Mouse (Mus musculus) bone marrow macrophage, adult 2 months (primary cell): ENCODE results near the gene Wdfy2.

Source experiments
- CTCF ChIP-seq: IDR thresholded peaks from 2 replicates; pipeline ENCODE4 v1.5.1; 2012; ENCODE audit warnings: low read depth, mild to moderate bottlenecking, low read length, moderate library complexity
- POLR2A ChIP-seq: IDR thresholded peaks from 2 replicates; pipeline ENCODE4 v1.6.1; 2012; ENCODE audit warnings: mild to moderate bottlenecking, low read depth, low read length, borderline replicate concordance

GRCm38 (mm10) chr14:62939435-62939834 lies 102.0 kb downstream of the Wdfy2 start:
- TF ChIP-seq CTCF (peak; percentile 35; the same call in 1 of the 2 replicates), POLR2A (no peak)
